Mouse (Mus musculus) testis, postnatal 10 days (tissue): Measurements from ENCODE around the gene Nfic.

Source experiments
- DNase-seq: peaks from one replicate; pipeline ENCODE4 v3.0.0; 2021; ENCODE audit warnings: low spot score

Gene Nfic

GRCm38 (mm10) chr10:81356991-81357844, 98.2 kb downstream of the Nfic start, which contains the start of gene Mfsd12:
Gene Mfsd12, plus strand, starts transcription at chr10:81357491.
- peak; percentile 96 for DNase-seq

GRCm38 (mm10) chr10:81356352-81356990, 99.0 kb downstream of the Nfic start:
- DNase-seq, result no peak

DNA sequence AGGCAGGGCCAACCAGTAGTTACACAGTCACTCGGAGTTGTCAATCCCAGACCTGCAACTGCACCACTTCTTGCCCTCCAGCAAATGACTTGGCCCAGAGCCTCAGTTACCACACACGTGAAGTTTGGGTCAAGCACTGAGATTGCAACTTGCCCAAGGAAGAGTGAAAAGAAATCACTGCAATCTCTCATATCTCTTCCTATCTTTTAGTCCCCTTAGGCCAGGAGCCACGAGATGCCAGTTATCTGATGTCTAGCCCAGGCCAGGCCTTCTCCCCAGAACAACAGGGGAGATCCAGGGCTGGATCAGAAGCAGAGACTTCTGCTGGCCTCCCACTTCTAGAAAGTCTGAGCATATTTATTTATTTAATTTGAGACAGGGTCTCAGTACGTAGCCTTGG, 99.9 kb downstream of the Nfic start:
- no peak for DNase-seq

- DNase-seq, result no peak
Measured at GRCm38 (mm10) chr10:81354738-81355477, 100.5 kb downstream of the Nfic start.

DNA sequence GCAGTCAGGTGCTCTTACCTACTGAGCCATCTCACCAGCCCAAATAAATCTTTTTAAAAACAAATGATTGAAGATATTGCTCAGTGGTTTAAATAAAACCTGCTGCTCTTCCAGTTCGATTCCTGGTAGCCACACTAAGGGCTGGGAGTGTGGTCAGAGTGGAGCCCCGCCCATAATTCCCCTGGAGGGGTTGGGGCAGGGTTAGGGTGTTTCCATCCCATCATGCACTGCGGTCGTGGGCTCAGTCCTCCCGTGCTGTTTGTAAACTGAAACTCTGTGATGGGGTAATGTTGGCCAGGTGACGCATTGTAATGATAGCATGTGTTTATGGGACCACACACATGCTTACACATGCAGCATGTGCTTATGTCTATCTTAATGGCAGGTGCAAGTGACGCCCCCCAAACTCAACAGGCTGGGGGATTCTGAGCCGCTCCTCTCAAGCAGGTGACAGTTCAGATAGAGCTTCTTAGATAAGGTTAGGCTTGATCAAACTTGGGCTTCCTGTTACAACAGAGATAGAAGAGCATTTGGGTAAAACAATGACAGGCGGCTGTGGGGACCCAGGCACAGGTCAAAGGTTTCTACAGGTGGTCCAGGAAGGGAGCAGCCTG, 103.7 kb downstream of the Nfic start:
- no peak for DNase-seq

GRCm38 (mm10) chr10:81350351-81351063, 104.9 kb downstream of the Nfic start, which contains the start of gene Hmg20b:
Gene Hmg20b, minus strand, starts transcription at chr10:81350480.
- DNase-seq, result peak; percentile 99

GRCm38 (mm10) chr10:81349961-81350350, 105.5 kb downstream of the Nfic start:
- DNase-seq, result no peak

DNA sequence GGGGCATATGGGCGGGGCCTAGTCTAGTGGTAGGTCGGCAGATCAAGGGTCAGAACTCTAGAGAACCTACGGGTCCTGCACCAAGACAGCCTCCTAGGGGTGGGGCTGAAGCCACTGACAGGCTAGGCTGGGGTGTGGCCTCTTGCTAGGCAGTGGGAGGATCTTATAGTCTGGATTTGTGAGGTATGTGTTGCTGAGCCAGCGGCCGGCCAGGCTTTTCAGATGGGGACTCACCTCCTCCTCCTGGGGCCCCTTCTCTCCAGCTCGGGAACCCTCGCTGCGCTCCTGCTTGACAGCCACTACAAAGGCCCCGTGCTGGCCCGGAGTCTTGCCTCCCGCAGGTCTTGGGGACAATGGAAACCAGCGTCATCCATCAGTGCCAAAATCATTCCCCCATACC, 106.3 kb downstream of the Nfic start:
- DNase-seq, result peak; percentile 74

DNA sequence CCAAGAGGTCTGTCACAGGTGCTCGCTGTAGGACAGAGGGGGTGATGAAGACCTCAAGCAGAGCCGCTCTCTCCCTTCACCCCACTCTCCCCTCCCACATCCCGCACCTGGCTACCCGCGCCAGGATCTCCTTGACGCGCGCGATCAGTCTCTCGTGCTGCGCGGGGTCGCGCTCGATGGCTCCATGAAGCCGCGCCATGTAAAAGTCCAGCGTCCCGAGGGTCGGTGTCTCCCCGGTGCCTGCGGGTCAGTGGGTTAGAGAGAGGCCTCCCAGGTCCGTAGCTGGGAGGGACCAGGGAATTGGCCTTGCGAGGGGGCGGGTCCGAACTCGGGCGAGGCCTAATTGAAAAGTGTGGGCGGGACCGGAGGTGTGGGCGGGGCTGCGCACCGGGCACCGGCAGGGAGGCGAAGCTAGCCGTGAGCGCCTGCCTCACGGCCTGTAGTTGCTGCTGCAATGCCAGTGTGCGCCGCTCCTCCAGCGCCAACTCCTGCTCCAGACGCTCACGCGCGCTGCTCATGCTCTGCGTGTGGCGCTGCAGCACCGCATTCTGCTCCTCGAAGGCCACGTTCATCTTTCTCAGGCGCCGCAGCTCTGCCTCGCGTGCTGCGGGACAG, 108.9 kb downstream of the Nfic start:
- DNase-seq, result peak; percentile 91
